In the genomic region with DNA sequence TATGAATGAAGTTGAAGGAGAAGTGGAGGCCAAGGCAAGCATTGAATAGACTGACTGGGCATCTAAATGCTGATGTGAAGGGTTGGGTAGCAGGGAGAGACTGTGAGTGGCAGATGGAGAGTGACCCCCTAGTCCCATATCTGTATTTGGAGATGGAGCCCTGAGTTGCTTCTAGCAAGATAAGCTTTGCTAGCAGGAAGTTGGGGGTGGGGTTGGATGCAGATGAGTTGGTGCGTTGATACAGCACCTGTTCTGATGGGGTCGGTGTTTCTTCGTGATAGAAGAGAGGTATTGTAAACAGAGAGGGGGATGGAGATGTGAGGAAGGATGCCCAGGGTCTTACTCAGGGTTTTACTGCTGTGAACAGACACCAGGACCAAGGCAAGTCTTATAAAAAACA, we compare ENCODE assay signal across 29 mouse cellular contexts. TPM values are rescaled to one million over a fixed set of nuclear protein-coding genes. Genes with fewer than 3 reads are reported as not detected.
A peak's percentile ranks its signal among the peaks of the same experiment; 100 is the strongest.
DNase-seq lines count a peak whose midpoint lies in the region; ATAC-seq and TF ChIP-seq lines count a peak whose summit lies in the region.
"Had no signal": no experiment of that assay in that cellular context is flagged by ENCODE, and none has a peak within 500 bp of the region (broad histone marks: within the 10 kb centered on the region; RNA-seq: fewer than 3 reads in every experiment).

No protein-coding gene starts in this region.

- ATAC-seq in liver, postnatal 0 days: no peak
- ATAC-seq in liver, embryonic 12.5 days: peak; percentile 28; the same call in 1 of the 2 replicates
- 0 out of 2 replicates have a peak, but pooled peaks have one; percentile 7 for ATAC-seq in liver, embryonic 15.5 days (ENCODE audit: insufficient read depth)
- ATAC-seq: activated CD4-positive, CD25-positive, alpha-beta regulatory T cell, adult 4 months; forebrain, embryonic 13.5 days; forebrain, embryonic 16.5 days had no signal

- no peaks in the 10 kb centered on the region for H3K9me3 ChIP-seq in liver, postnatal 0 days (ENCODE audit: low read length)
- H3K9me3 ChIP-seq in liver, embryonic 12.5 days (replicated peaks): no peaks in the 10 kb centered on the region
- no peaks in the 10 kb centered on the region for H3K9me3 ChIP-seq in liver, embryonic 15.5 days (replicated peaks)
- no peaks in the 10 kb centered on the region for H3K9me3 ChIP-seq in heart, embryonic 10.5 days
- H3K9me3 ChIP-seq: embryonic facial prominence, embryonic 10.5 days; embryonic facial prominence, embryonic 13.5 days; forebrain, embryonic 13.5 days; heart, embryonic 12.5 days; heart, embryonic 15.5 days; hindbrain, embryonic 15.5 days had no signal

- DNase-seq in liver: peak; percentile 26
- no peak for DNase-seq in liver, postnatal 0 days
- no peak for DNase-seq in left cerebral cortex, adult 8-10 months (ENCODE audit: low spot score in 2 of 2)
- DNase-seq in heart, embryonic 10.5 days (ENCODE audit: low spot score): no peak
- DNase-seq in ovary, postnatal 36 days (ENCODE audit: low spot score): no peak
- DNase-seq: adrenal gland, adult 8-10 months; adrenal gland, postnatal 25 days; B cell, adult 2 months; cerebellum, adult 11-12 months; cerebellum, adult 8-10 months; cerebellum, postnatal 10 days; cerebellum, postnatal 36 days; embryo, embryonic 11 days; gastrocnemius, postnatal 10 days; gastrocnemius, postnatal 36 days; heart, postnatal 10 days; heart, postnatal 4 days had no signal

- no peak overlapping the region for H3K4me2 ChIP-seq in liver, postnatal 0 days (ENCODE audit: low read depth, low read length)
- no peak overlapping the region for H3K4me2 ChIP-seq in liver, embryonic 12.5 days
- no peak overlapping the region for H3K4me2 ChIP-seq in liver, embryonic 15.5 days
- H3K4me2 ChIP-seq: embryonic facial prominence, embryonic 13.5 days; forebrain, embryonic 13.5 days; heart, embryonic 12.5 days; heart, embryonic 15.5 days; hindbrain, embryonic 15.5 days had no signal

- no peak overlapping the region for H3K27ac ChIP-seq in liver, postnatal 0 days (ENCODE audit: low read depth)
- no peak overlapping the region for H3K27ac ChIP-seq in liver, embryonic 12.5 days
- H3K27ac ChIP-seq in liver, embryonic 15.5 days (replicated peaks): no peak overlapping the region
- H3K27ac ChIP-seq in heart, embryonic 10.5 days: no peak overlapping the region
- H3K27ac ChIP-seq: embryonic facial prominence, embryonic 10.5 days; embryonic facial prominence, embryonic 13.5 days; forebrain, embryonic 13.5 days; heart, embryonic 15.5 days; hindbrain, embryonic 15.5 days had no signal

- no peaks in the 10 kb centered on the region for H3K27me3 ChIP-seq in liver, postnatal 0 days (ENCODE audit: insufficient read depth, low read length)
- H3K27me3 ChIP-seq in liver, embryonic 12.5 days (replicated peaks): no peaks in the 10 kb centered on the region
- no peaks in the 10 kb centered on the region for H3K27me3 ChIP-seq in liver, embryonic 15.5 days
- no peaks in the 10 kb centered on the region for H3K27me3 ChIP-seq in heart, embryonic 10.5 days (ENCODE audit: insufficient read depth, poor library complexity, severe bottlenecking)
- H3K27me3 ChIP-seq: CH12.LX; embryonic facial prominence, embryonic 13.5 days; forebrain, embryonic 13.5 days; heart, embryonic 12.5 days; heart, embryonic 15.5 days; hindbrain, embryonic 15.5 days had no signal

- no peak overlapping the region for H3K4me3 ChIP-seq in liver, postnatal 0 days (ENCODE audit: low read depth, low read length)
- H3K4me3 ChIP-seq in liver, embryonic 12.5 days: no peak overlapping the region
- no peak overlapping the region for H3K4me3 ChIP-seq in liver, embryonic 15.5 days (replicated peaks)
- H3K4me3 ChIP-seq in heart, embryonic 10.5 days: no peak overlapping the region
- H3K4me3 ChIP-seq: embryonic facial prominence, embryonic 10.5 days; embryonic facial prominence, embryonic 13.5 days; erythroblast, embryonic 14.5 days; forebrain, embryonic 13.5 days; heart, embryonic 12.5 days; heart, embryonic 15.5 days; hindbrain, embryonic 15.5 days had no signal

- peaks cover 30% of the 10 kb centered on the region for H3K36me3 ChIP-seq in liver, postnatal 0 days (replicated peaks; ENCODE audit: insufficient read depth, low read length)
- peaks cover 77% of the 10 kb centered on the region for H3K36me3 ChIP-seq in liver, embryonic 12.5 days
- peaks cover 57% of the 10 kb centered on the region for H3K36me3 ChIP-seq in liver, embryonic 15.5 days (replicated peaks)
- H3K36me3 ChIP-seq in heart, embryonic 10.5 days: peaks cover 72% of the 10 kb centered on the region

- H3K9ac ChIP-seq in liver, postnatal 0 days (replicated peaks): no peak overlapping the region
- H3K9ac ChIP-seq in liver, embryonic 12.5 days: no peak overlapping the region
- H3K9ac ChIP-seq in liver, embryonic 15.5 days: no peak overlapping the region
- H3K9ac ChIP-seq: embryonic facial prominence, embryonic 13.5 days; forebrain, embryonic 13.5 days; heart, embryonic 12.5 days; heart, embryonic 15.5 days; hindbrain, embryonic 15.5 days had no signal

- no peak for TF ChIP-seq EP300 in liver, postnatal 0 days (IDR thresholded peaks at IDR 0.05; ENCODE audit: low read depth)

- 56% methylated on average over 3 of the region's 3 CpGs for WGBS in liver, postnatal 0 days (ENCODE audit: insufficient replicate concordance)
- WGBS in liver, embryonic 12.5 days (ENCODE audit: insufficient replicate concordance): 49% methylated on average over 3 of the region's 3 CpGs
- WGBS in liver, embryonic 15.5 days (ENCODE audit: insufficient replicate concordance): 41% methylated on average over 3 of the region's 3 CpGs
- 89% methylated on average over 3 of the region's 3 CpGs for WGBS in heart, embryonic 10.5 days

- TF ChIP-seq CTCF in liver, postnatal 0 days (IDR thresholded peaks at IDR 0.05; ENCODE audit: low read depth): no peak

- peaks cover 14% of the 10 kb centered on the region for H3K4me1 ChIP-seq in liver, postnatal 0 days (ENCODE audit: insufficient read depth)
- peaks cover 47% of the 10 kb centered on the region for H3K4me1 ChIP-seq in liver, embryonic 12.5 days
- peaks cover 48% of the 10 kb centered on the region for H3K4me1 ChIP-seq in liver, embryonic 15.5 days (replicated peaks)
- peaks cover 12% of the 10 kb centered on the region for H3K4me1 ChIP-seq in heart, embryonic 10.5 days

RNA-seq across cellular contexts. Expression of a gene that starts 5.3 kb away (rescaled TPM):
- polyA plus RNA-seq in liver, postnatal 0 days (2015; fragmentation: Nextera tagmentation; extraction: Ambion mirVana): 4.5 and 5.2 TPM in 2 replicates
- 24.3 and 26.3 TPM in 2 replicates for polyA plus RNA-seq in liver, embryonic 12.5 days (2016; fragmentation: Nextera tagmentation; extraction: Ambion mirVana)
- 11.1 and 11.2 TPM in 2 replicates for polyA plus RNA-seq in liver, embryonic 15.5 days (2015; fragmentation: Nextera tagmentation; extraction: Ambion mirVana)
- 10 to 100 TPM; 84.5 to 88.7 (median 86.3) TPM for total RNA-seq in left cerebral cortex, adult 8-10 months (2022)
- polyA plus RNA-seq in heart, embryonic 10.5 days (2016; fragmentation: Nextera tagmentation; extraction: Ambion mirVana): 47.3 and 52.6 TPM in 2 replicates

RNA-seq across cellular contexts. Expression of a gene that starts 5.4 kb away (rescaled TPM):
- polyA plus RNA-seq in liver, postnatal 0 days (2015; fragmentation: Nextera tagmentation; extraction: Ambion mirVana): 18.9 and 19.5 TPM in 2 replicates
- polyA plus RNA-seq in liver, embryonic 12.5 days (2016; fragmentation: Nextera tagmentation; extraction: Ambion mirVana): 48.6 and 52.0 TPM in 2 replicates
- polyA plus RNA-seq in liver, embryonic 15.5 days (2015; fragmentation: Nextera tagmentation; extraction: Ambion mirVana): 23.9 and 25.4 TPM in 2 replicates
- total RNA-seq in left cerebral cortex, adult 8-10 months (2022): 10 to 100 TPM; 24.2 to 26.9 (median 25.4) TPM
- 39.8 and 42.3 TPM in 2 replicates for polyA plus RNA-seq in heart, embryonic 10.5 days (2016; fragmentation: Nextera tagmentation; extraction: Ambion mirVana)
